Mouse (Mus musculus): ENCODE measurements around the gene Tmed8.
A peak's percentile ranks its signal among the peaks of the same experiment; 100 is the strongest.
"Not testable (repeated sequence)": the region's sequence is repeated elsewhere in the genome, so short reads cannot be mapped to it uniquely, and the experiment has no call there.

Tmed8 gene

DNA sequence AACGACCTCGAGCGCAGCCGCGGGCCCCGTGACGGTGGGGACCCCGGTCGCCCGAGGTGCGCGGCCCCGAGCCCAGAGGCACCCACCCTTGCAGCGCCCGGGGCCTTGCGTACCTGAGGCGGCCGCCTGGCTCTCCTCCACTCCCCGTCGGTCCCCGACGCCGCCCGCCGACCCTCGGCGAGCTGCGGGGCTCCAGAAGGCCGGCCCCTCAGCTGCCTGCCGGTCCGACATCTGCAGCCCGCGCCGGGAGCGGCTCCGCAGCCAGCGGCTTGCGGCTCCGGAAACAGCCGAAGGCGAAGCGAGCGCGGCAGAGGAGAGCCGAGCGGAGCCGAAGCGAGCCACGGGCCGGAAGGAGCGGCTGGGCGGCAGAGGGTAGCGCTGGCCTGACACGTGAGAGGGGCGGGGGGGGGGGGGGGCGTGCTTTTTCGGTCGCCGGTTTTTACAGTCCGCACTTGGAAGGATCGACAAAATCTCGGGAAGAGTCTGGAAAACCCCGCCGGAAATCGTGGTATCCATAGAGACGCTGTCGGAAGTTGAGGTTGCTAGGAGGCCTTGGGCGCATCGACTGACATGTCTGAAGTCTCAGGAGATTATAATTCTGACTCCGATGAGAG lies at the start of gene Tmed8:
Gene Tmed8 (minus strand): TSS at position 482 of the 614 bp plus-strand sequence.
- DNase-seq (ENCODE audit: low read depth): no peak

GRCm38 (mm10) chr12:87238632-87239031 lies 38.4 kb upstream of the Tmed8 start, which contains the start of gene Noxred1:
Gene Noxred1 (minus strand): TSS chr12:87238732.
- no peak for DNase-seq (ENCODE audit: low read depth)

GRCm38 (mm10) chr12:87236882-87237483 lies 36.7 kb upstream of the Tmed8 start:
- no peak for DNase-seq (ENCODE audit: low read depth)

DNA sequence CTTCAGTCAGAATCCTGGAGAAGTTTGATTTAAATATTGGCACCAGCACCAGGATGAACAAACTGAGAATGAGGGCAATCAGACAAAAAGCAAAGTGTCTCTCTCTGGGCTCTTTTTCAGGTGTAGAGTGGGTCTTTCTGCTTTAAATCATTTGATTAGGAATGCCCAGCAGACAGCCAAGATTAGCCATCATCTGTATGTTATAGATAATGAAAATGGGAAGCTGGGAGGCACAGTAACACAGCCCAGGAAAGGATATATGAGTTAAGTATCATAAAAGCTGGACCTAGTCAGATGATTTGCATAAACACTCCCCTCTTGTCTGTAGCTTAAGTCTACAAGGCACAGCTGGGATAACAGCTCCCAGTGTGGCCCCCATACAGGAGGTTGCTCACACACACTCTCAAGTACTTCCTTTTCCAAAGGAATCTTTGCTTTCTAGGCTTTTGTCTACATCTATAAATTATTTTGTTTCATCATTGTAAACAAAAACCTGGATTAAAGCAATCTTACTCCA lies 30.2 kb upstream of the Tmed8 start:
- no peak for DNase-seq (ENCODE audit: low read depth)

DNA sequence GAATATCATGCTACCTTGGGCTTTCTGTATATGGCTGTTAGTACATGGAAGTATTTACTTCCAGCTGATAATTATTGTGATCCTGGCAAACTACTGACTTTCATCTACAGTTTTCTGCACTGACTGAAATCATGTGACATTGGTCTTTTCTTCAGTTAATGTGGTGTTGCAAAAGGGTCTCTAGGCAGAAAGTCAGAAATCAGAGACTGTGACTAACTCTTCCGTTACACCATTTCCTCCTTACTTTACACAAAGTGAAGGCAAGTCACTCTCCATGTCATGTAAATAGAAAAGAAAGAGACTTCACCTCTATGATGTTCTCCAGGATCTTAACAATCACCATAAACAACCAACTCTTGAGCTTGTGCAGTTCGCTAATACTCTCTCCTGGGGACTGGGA lies 29.4 kb upstream of the Tmed8 start:
- DNase-seq (ENCODE audit: low read depth): no peak

GRCm38 (mm10) chr12:87226801-87227200 lies 26.5 kb upstream of the Tmed8 start:
- no peak for DNase-seq (ENCODE audit: low read depth)

- no peak for DNase-seq (ENCODE audit: low read depth)
These were observed 24.7 kb upstream of the Tmed8 start for GRCm38 (mm10) chr12:87224950-87225349.

- no peak for DNase-seq (ENCODE audit: low read depth)
These were observed 19.1 kb upstream of the Tmed8 start for GRCm38 (mm10) chr12:87219362-87219761.

GRCm38 (mm10) chr12:87217596-87217995 lies 17.3 kb upstream of the Tmed8 start:
- no peak for DNase-seq (ENCODE audit: low read depth)

GRCm38 (mm10) chr12:87216053-87216452 lies 15.8 kb upstream of the Tmed8 start:
- DNase-seq (ENCODE audit: low read depth): no peak

DNA sequence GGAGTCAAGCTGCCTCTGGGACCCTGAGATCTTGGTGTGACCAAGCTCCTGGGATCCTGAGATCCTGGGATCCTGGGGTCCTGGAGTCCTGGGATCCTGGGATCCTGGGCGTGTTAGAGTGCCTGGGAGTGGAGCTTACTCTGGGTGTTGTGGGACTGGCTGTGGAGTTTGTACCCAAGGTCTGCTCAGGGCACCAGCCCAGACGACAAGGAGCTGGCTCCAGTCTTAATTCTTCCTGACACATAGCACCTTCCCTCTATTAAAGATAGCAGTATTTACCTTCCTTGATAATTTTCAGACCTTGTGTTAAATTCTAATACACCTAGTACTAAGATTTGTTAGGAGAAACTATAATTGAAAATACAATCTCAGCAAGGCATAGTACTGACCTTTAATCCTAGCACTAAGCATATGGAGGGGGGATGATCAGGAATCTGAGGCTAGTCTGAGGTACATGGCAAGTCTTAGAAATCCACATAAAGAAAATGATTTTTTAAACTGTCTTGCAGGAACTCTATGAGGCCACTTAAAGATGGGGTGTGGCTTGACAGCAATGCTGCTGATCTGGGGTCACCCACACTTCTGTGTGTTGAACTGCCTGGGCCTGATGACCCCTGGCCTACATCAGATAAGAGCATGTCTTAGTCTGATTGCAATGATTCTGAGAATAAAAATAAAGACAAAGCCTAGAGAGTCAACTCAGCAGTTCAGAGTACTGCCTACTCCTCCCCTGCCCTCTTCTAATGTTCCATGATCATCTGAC lies 12.8 kb upstream of the Tmed8 start:
- DNase-seq (ENCODE audit: low read depth): no peak

DNA sequence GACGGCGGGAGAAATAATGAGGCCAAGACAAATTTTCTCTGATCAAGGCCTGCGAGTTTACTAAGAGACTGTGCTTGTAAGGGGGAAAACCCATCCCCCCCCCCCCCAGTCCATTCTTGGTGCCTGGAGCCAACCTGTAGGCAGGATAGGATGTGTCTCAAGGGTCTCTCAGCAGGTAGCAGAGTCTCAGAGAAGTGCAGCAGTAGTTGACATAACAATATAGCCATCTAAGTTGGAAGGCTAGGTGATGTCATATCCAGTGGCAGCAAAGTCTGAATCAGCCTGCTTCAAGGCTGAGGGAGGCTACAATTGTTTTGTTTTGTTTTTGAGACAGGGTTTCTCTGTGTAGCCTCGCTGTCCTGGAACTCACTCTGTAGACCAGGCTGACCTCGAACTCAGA lies 5.5 kb upstream of the Tmed8 start:
- DNase-seq (ENCODE audit: low read depth): not testable (repeated sequence)

DNA sequence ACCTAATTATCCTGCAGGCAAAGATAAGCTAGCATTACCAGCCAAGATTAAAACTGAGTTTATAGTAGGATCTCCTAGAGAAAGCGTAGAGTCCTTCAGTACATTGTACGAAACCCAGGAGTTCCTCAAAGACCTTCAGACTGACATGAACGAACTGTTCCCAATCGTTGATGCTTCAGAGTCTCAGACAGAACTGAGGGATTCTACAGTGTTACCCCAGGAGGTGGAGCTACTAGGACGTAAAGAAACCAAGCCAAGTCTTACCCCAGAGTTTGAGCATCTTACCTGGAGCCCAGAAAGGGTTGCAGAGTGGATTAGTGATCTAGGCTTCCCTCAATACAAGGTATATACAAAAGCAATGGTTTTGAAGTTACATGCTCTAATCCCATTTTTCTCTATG lies 1.4 kb upstream of the Tmed8 start:
- DNase-seq (ENCODE audit: low read depth): no peak

DNA sequence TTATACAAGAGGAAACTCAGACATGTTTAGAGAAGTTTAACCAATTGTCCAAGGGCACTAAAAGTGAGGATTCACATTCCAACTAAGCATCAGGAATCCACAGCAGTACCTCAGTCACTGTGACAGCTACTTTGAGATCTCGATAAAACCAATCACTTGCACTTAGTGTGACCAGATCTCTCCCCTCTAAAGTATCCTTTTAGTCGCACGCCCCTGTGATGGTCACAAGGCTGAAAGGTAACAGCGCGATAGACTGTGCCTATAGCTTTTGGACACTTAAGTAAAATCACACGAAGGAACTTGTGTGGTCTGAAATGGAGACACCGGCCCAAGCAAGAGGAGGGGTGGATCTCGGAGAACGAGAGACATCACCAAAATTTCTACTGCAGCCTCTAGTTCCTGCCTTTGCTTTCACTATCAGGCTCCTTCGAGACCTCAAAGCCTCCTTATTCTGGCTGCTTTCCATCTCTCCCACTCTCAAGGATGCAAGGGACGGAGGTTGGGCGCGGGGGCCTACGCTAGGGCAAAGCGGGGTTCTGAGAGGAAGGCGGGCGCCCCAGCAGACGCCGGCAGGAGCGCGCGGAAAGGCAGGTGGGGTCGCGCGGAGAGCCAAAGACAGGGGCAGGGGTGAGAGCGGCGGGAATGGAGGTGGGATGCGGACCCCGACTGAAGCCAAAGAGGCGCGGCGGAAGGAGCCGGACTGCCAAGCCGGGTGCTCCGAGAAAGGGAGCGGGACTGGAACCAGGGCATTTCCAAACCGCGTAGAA lies 865 bp downstream of the Tmed8 start, which contains the start of gene Samd15:
Gene Samd15 (plus strand): TSS at position 518 of the 767 bp plus-strand sequence.
- no peak for DNase-seq (ENCODE audit: low read depth)

DNA sequence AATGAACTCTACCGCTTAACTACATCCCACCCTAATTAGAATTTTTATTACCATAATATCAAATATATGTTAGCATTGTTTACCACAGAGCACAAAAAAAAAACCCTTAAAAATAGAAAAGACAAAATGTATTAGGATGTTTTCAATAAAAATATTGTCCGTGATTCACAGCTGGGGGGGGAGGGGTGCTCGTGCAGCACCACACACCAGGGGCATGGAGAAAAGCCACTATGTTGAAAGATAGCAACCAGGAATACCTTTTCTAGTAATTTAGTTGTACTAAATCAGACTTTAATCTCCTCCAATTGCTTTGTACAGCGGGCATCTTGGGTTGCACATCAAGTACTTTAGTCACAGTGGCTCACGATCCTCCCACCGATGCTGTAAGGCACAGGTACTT lies 1.5 kb downstream of the Tmed8 start:
- DNase-seq (ENCODE audit: low read depth): no peak

DNA sequence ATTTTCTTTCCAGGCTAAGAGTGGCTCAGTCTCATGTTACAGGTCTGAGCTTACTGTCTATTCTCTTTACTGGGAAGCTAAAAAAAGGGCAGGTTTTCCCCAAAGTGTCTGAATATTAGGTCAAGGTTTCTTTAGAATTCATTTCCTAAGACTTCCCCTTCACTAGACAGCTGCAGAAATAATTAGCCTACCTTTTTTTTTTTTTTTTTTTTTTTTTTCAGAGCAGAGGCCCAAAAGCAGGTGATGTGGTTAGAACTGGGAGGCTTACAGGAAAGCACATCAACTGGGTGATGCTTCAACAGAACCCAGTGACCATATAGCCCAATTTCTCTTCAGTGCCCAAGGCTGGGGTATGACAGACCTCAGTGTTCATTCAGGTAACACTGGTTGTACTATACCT lies 3.9 kb downstream of the Tmed8 start:
- DNase-seq (ENCODE audit: low read depth): no peak

DNA sequence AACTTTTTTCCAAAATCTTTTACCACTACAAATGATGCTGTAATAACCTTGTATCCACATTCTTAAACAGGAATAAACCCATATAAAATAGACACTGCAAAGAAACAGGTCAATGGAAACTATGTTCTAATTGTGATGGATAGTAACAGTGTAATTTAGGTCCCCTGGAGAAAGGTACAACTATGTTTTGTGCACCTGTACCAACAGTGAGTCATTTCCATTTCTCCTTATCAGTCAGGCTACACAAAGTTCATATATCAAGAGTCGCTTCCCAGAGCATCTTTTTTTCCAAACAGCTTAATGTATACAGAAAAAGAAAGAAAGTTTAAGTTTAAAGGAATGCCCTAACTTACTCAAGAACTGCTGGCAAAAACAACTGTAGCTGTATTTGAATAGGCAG lies 5.2 kb downstream of the Tmed8 start:
- no peak for DNase-seq (ENCODE audit: low read depth)

DNA sequence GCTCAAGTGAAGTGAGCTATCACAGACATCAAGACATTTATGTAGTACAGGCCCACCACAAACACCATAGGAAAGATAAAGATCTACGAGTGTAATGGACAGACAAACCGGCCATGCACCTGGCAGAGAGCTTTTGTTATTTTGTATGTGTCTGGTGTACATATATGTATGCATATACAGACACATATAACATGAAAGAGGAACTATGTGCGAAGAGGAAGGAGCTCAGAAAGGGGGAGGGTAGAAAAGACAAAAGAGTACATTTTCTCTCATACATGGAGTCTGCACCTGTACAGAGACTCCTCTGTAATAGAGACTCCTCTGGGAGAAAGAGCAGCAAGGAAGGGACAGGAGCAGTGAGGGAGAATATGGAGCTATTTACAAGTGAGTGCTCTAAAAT lies 7.2 kb downstream of the Tmed8 start:
- DNase-seq (ENCODE audit: low read depth): no peak

DNA sequence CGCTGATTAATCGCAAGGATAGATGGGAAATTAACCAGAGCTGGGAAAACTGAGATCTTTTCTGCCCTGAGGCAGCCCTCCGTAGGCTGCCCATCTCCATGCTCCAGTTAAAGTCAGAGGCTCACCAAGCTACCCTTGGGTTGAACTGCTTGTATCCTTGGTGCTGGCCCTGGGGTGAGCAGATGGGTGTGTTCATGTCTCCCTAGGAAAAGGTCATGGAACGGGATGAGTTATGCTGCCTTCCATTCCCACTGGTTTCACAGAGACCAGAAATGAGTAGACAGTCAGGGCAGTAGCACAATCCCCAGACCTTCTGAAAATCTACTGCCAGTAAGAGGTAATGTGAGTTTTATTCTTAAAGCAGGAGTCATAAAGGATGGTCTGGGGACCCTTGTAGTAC lies 22.6 kb downstream of the Tmed8 start:
- no peak for DNase-seq (ENCODE audit: low read depth)

GRCm38 (mm10) chr12:87175194-87175946 lies 24.9 kb downstream of the Tmed8 start:
- DNase-seq (ENCODE audit: low read depth): no peak

GRCm38 (mm10) chr12:87160815-87161214 lies 39.4 kb downstream of the Tmed8 start:
- DNase-seq (ENCODE audit: low read depth): peak; percentile 57

Data from c-Kit-positive CD71-positive TER-119-negative erythroid progenitor cells, embryonic 14.5 days (primary cell).